Mouse (Mus musculus) liver, embryonic 16.5 days (tissue): ENCODE results near the gene Cflar. TPM values are rescaled to one million over a fixed set of nuclear protein-coding genes. Genes with fewer than 3 reads are reported as not detected.
"Not testable (repeated sequence)": the region's sequence is repeated elsewhere in the genome, so short reads cannot be mapped to it uniquely, and the experiment has no call there.

Experiments used
- ATAC-seq: fragments of 200-750 bp; cut with Nextera tagmentation; 2 replicates; pipeline ENCODE4 v1.8.0; 2017; ENCODE audit warnings: low read depth, mild to moderate bottlenecking, moderate number of reproducible peaks, moderate library complexity
- H3K27ac ChIP-seq: fragments of 300-500 bp; sonication (generic); 2 replicates; pipeline ENCODE4 v1.5.1; 2014; ENCODE audit warnings: mild to moderate bottlenecking, low read length
- H3K27me3 ChIP-seq: fragments of 300-500 bp; sonication (generic); 2 replicates; pipeline ENCODE4 v1.6.1; 2014; ENCODE audit warnings: low read depth, low read length, mixed read lengths; ENCODE audit not compliant: control insufficient read depth, insufficient read depth
- H3K36me3 ChIP-seq: fragments of 300-500 bp; sonication (generic); 2 replicates; pipeline ENCODE4 v1.6.1; 2014; ENCODE audit warnings: mild to moderate bottlenecking; ENCODE audit not compliant: control insufficient read depth, insufficient read depth
- H3K4me1 ChIP-seq: fragments of 300-500 bp; sonication (generic); 2 replicates; pipeline ENCODE4 v1.6.1; 2014; ENCODE audit warnings: low read depth, low read length, mixed read lengths; ENCODE audit not compliant: control insufficient read depth
- H3K4me2 ChIP-seq: fragments of 300-500 bp; sonication (generic); 2 replicates; pipeline ENCODE4 v1.6.1; 2014; ENCODE audit warnings: low read depth, low read length, mixed read lengths
- H3K4me3 ChIP-seq: fragments of 300-500 bp; sonication (generic); 2 replicates; pipeline ENCODE4 v1.5.1; 2014; ENCODE audit warnings: low read depth, mild to moderate bottlenecking, low read length
- H3K9ac ChIP-seq: fragments of 300-500 bp; sonication (generic); 2 replicates; pipeline ENCODE4 v1.6.1; 2014; ENCODE audit warnings: low read depth, low read length
- H3K9me3 ChIP-seq: fragments of 300-500 bp; sonication (generic); replicated peaks from 2 replicates; pipeline ENCODE4 v1.6.1; 2016; ENCODE audit warnings: low read length; ENCODE audit not compliant: control insufficient read depth
- WGBS: fragments of 180-500 bp; shearing (Covaris S2); extraction: QIAGEN DNeasy Blood & Tissue Kit; methylation state at CpG from one replicate; pipeline ENCODE4 v1.1.7; 2014; ENCODE audit not compliant: insufficient replicate concordance; 5-methylcytosine and 5-hydroxymethylcytosine counted together
- polyA plus RNA-seq: library from polyadenylated mRNA; unstranded; fragments of >200 nt; fragmentation: Nextera tagmentation; extraction: Ambion mirVana; gene quantifications from 2 replicates; pipeline ENCODE4 v1.2.1, GENCODE M21; 2015

The Cflar gene
- polyA plus RNA-seq, 1 experiment from 2014 or later = 18.3 TPM

- 21% methylated on average over 1 of the region's 1 CpGs for WGBS
Measured at GRCm38 (mm10) chr1:58760581-58760980, 49.3 kb downstream of the Cflar start.

GRCm38 (mm10) chr1:58761391-58762275, 50.3 kb downstream of the Cflar start:
- H3K4me2 ChIP-seq, H3K4me3 ChIP-seq, H3K27ac ChIP-seq, ATAC-seq, H3K36me3 ChIP-seq, H3K27me3 ChIP-seq, H3K9me3 ChIP-seq, H3K9ac ChIP-seq, H3K4me1 ChIP-seq: not testable (repeated sequence)
- 56% methylated on average over 5 of the region's 5 CpGs for WGBS

More at GRCm38 (mm10) chr1:58760581-58760980, 49.3 kb downstream of the Cflar start:
- H3K36me3 ChIP-seq = no peaks in the 10 kb centered on the region
- no peaks in the 10 kb centered on the region for H3K9me3 ChIP-seq
- H3K4me3 ChIP-seq = no peak overlapping the region
- H3K4me1 ChIP-seq = no peaks in the 10 kb centered on the region
- no peak overlapping the region for H3K27ac ChIP-seq
- ATAC-seq = no peak
- H3K27me3 ChIP-seq = no peaks in the 10 kb centered on the region
- H3K4me2 ChIP-seq = no peak overlapping the region
- no peak overlapping the region for H3K9ac ChIP-seq

GRCm38 (mm10) chr1:58762576-58762975, 51.3 kb downstream of the Cflar start:
- Histone ChIP-seq H3K27me3 (no peaks in the 10 kb centered on the region), H3K4me1 (no peaks in the 10 kb centered on the region), H3K9ac (no peak overlapping the region), H3K9me3 (no peaks in the 10 kb centered on the region), H3K4me2 (no peak overlapping the region), H3K36me3 (no peaks in the 10 kb centered on the region), H3K4me3 (no peak overlapping the region), H3K27ac (no peak overlapping the region)
- no peak for ATAC-seq
- WGBS = 64% methylated on average over 5 of the region's 5 CpGs

- not testable (repeated sequence) for H3K27me3 ChIP-seq, ATAC-seq, H3K4me3 ChIP-seq, H3K27ac ChIP-seq, H3K36me3 ChIP-seq, H3K9ac ChIP-seq, H3K4me2 ChIP-seq, H3K4me1 ChIP-seq, H3K9me3 ChIP-seq
- 73% methylated on average over 4 of the region's 4 CpGs for WGBS
Measured at GRCm38 (mm10) chr1:58766446-58766845, 55.1 kb downstream of the Cflar start.

GRCm38 (mm10) chr1:58769136-58769535, 57.8 kb downstream of the Cflar start:
- Histone ChIP-seq H3K4me1 (no peaks in the 10 kb centered on the region), H3K9me3 (no peaks in the 10 kb centered on the region), H3K4me3 (no peak overlapping the region), H3K27ac (no peak overlapping the region), H3K27me3 (no peaks in the 10 kb centered on the region), H3K36me3 (no peaks in the 10 kb centered on the region), H3K9ac (no peak overlapping the region), H3K4me2 (no peak overlapping the region)
- no peak for ATAC-seq

- 41% methylated on average over 9 of the region's 9 CpGs for WGBS
- H3K27me3 ChIP-seq = no peaks in the 10 kb centered on the region
- ATAC-seq = no peak
- no peak overlapping the region for H3K4me3 ChIP-seq
- H3K9ac ChIP-seq = no peak overlapping the region
- H3K4me1 ChIP-seq = no peaks in the 10 kb centered on the region
- H3K36me3 ChIP-seq = no peaks in the 10 kb centered on the region
- no peak overlapping the region for H3K4me2 ChIP-seq
- no peaks in the 10 kb centered on the region for H3K9me3 ChIP-seq
- no peak overlapping the region for H3K27ac ChIP-seq
Measured at GRCm38 (mm10) chr1:58769701-58770100, 58.4 kb downstream of the Cflar start.

GRCm38 (mm10) chr1:58770111-58770720, 58.9 kb downstream of the Cflar start:
- no peaks in the 10 kb centered on the region for H3K27me3 ChIP-seq
- no peaks in the 10 kb centered on the region for H3K4me1 ChIP-seq
- no peak overlapping the region for H3K27ac ChIP-seq
- no peaks in the 10 kb centered on the region for H3K9me3 ChIP-seq
- H3K36me3 ChIP-seq = no peaks in the 10 kb centered on the region
- no peak overlapping the region for H3K9ac ChIP-seq
- 21% methylated on average over 7 of the region's 7 CpGs for WGBS
- H3K4me3 ChIP-seq = no peak overlapping the region
- no peak for ATAC-seq
- H3K4me2 ChIP-seq = no peak overlapping the region

- Histone ChIP-seq H3K9ac (no peak overlapping the region), H3K4me1 (no peaks in the 10 kb centered on the region), H3K27me3 (no peaks in the 10 kb centered on the region), H3K4me2 (no peak overlapping the region), H3K36me3 (no peaks in the 10 kb centered on the region), H3K9me3 (no peaks in the 10 kb centered on the region), H3K4me3 (no peak overlapping the region), H3K27ac (no peak overlapping the region)
- 76% methylated on average over 3 of the region's 3 CpGs for WGBS
- no peak for ATAC-seq
Measured at GRCm38 (mm10) chr1:58772084-58772483, 60.8 kb downstream of the Cflar start.

GRCm38 (mm10) chr1:58773280-58773679, 62.0 kb downstream of the Cflar start:
- no peak overlapping the region for H3K9ac ChIP-seq
- no peaks in the 10 kb centered on the region for H3K9me3 ChIP-seq
- H3K4me1 ChIP-seq = no peaks in the 10 kb centered on the region
- H3K27me3 ChIP-seq = no peaks in the 10 kb centered on the region
- no peak for ATAC-seq
- H3K4me3 ChIP-seq = no peak overlapping the region
- H3K36me3 ChIP-seq = no peaks in the 10 kb centered on the region
- H3K4me2 ChIP-seq = no peak overlapping the region
- H3K27ac ChIP-seq = no peak overlapping the region
